Mouse (Mus musculus) embryonic facial prominence, embryonic 12.5 days (tissue): ENCODE measurements at regions not wholly inside any gene's neighbourhood (a gene's known extent, or its start where the extent isn't known, plus 50 kb on each side); places are given as distances from the start of the nearest gene placed in this dataset.

ENCODE experiments used
- ATAC-seq: fragments of 200-750 bp; cut with Nextera tagmentation; 2 replicates; pipeline ENCODE4 v1.8.0; 2017; ENCODE audit not compliant: insufficient number of reproducible peaks, insufficient read depth, low FRiP score, low TSS enrichment
- H3K27ac ChIP-seq: fragments of 300-500 bp; sonication (generic); 2 replicates; pipeline ENCODE4 v1.5.1; 2016; ENCODE audit warnings: mild to moderate bottlenecking
- H3K27me3 ChIP-seq: fragments of 300-500 bp; sonication (generic); 2 replicates; pipeline ENCODE4 v1.6.1; 2016; ENCODE audit warnings: mild to moderate bottlenecking, moderate library complexity
- H3K36me3 ChIP-seq: fragments of 300-500 bp; sonication (generic); 2 replicates; pipeline ENCODE4 v1.6.1; 2016; ENCODE audit warnings: mild to moderate bottlenecking
- H3K4me1 ChIP-seq: fragments of 300-500 bp; sonication (generic); 2 replicates; pipeline ENCODE4 v1.6.1; 2016
- H3K4me2 ChIP-seq: fragments of 300-500 bp; sonication (generic); replicated peaks from 2 replicates; pipeline ENCODE4 v1.6.1; 2016; ENCODE audit warnings: mild to moderate bottlenecking, moderate library complexity
- H3K4me3 ChIP-seq: fragments of 300-500 bp; sonication (generic); 2 replicates; pipeline ENCODE4 v1.5.1; 2016; ENCODE audit warnings: mild to moderate bottlenecking
- H3K9ac ChIP-seq: fragments of 300-500 bp; sonication (generic); 2 replicates; pipeline ENCODE4 v1.6.1; 2016; ENCODE audit warnings: mild to moderate bottlenecking, moderate library complexity
- H3K9me3 ChIP-seq: fragments of 300-500 bp; sonication (generic); 2 replicates; pipeline ENCODE4 v1.6.1; 2016; ENCODE audit warnings: mild to moderate bottlenecking, moderate library complexity
- WGBS: fragments of 180-500 bp; shearing (Covaris S2); methylation state at CpG from one replicate; pipeline ENCODE4 v1.1.7; 2016; 5-methylcytosine and 5-hydroxymethylcytosine counted together

DNA sequence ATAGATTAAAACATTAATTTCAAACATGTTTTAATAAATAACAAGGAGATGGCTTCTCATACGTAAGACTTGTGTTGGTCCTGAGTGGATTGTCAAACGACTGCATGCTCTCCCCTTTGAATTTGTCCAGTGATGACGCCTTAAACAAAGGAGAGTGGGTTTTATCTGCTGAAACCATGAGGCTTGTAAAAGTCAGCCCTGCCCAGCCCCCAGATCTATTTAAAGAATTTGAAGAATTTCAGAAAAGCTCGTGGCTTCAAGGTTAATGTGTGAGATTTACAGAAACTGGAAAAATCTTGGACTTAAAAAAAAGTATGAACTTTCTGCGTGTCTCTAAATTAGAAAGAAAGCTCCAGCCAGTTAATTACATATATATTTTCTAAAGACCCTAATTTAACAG, 55.5 kb upstream of the Atrnl1 start:
- WGBS, result 34% methylated on average over 5 of the region's 5 CpGs
- no peak overlapping the region for H3K4me3 ChIP-seq
- no peak overlapping the region for H3K4me2 ChIP-seq
- no peaks in the 10 kb centered on the region for H3K27me3 ChIP-seq
- no peaks in the 10 kb centered on the region for H3K36me3 ChIP-seq
- ATAC-seq, result no peak
- peaks cover 20% of the 10 kb centered on the region; the same call in 1 of the 2 replicates for H3K4me1 ChIP-seq
- H3K9ac ChIP-seq, result no peak overlapping the region
- H3K27ac ChIP-seq, result no peak overlapping the region
- no peaks in the 10 kb centered on the region for H3K9me3 ChIP-seq

GRCm38 (mm10) chr19:57558420-57558967, 52.3 kb upstream of the Atrnl1 start:
- H3K27ac ChIP-seq, result no peak overlapping the region
- H3K4me2 ChIP-seq, result no peak overlapping the region
- no peak overlapping the region for H3K4me3 ChIP-seq
- no peaks in the 10 kb centered on the region for H3K36me3 ChIP-seq
- no peak overlapping the region for H3K9ac ChIP-seq
- no peaks in the 10 kb centered on the region for H3K27me3 ChIP-seq
- 67% methylated on average over 19 of the region's 19 CpGs for WGBS
- peaks cover 13% of the 10 kb centered on the region; the same call in 1 of the 2 replicates for H3K4me1 ChIP-seq
- no peak for ATAC-seq
- H3K9me3 ChIP-seq, result no peaks in the 10 kb centered on the region

DNA sequence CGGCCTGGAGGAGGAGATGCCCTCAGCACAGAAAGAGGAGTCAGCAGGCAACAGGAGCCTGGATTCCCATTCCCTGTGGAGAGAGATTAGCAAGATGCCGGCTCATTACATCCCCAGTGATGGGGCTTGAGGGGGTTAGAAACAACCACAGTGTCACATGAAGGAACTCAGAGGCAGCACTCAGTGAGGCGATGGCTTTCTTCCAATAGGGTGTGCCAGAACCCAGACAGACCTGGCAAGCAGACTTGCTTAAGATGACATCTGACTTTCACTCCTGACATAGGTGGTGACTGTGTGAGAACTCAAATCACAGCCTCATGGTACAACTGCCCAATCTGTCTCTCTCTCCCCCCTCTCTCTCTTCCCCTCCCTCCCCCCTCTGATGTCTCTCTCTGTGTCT, 50.1 kb upstream of the Atrnl1 start:
- Histone ChIP-seq H3K4me3 (no peak overlapping the region), H3K27me3 (no peaks in the 10 kb centered on the region), H3K27ac (no peak overlapping the region), H3K36me3 (no peaks in the 10 kb centered on the region), H3K4me1 (0 out of 2 replicates have a peak, but pooled peaks cover 4% of the 10 kb centered on the region), H3K9ac (no peak overlapping the region), H3K4me2 (no peak overlapping the region), H3K9me3 (no peaks in the 10 kb centered on the region)
- no peak for ATAC-seq
- 60% methylated on average over 3 of the region's 3 CpGs for WGBS
